ENCODE assay signal across 26 mouse cellular contexts in genomic region chr11:72481313-72481712, GRCm38 (mm10). TPM values are rescaled to one million over a fixed set of nuclear protein-coding genes. Genes with fewer than 3 reads are reported as not detected.
DNase-seq lines count a peak whose midpoint lies in the region; ATAC-seq lines count a peak whose summit lies in the region.
"Had no signal": no experiment of that assay in that cellular context is flagged by ENCODE, and none has a peak within 500 bp of the region (broad histone marks: within the 10 kb centered on the region; RNA-seq: fewer than 3 reads in every experiment).

No protein-coding gene starts in this region.

- H3K4me3 ChIP-seq in forebrain, embryonic 11.5 days (ENCODE audit: low read depth, low read length), result no peak overlapping the region
- H3K4me3 ChIP-seq in forebrain, embryonic 13.5 days, result no peak overlapping the region
- H3K4me3 ChIP-seq in heart, embryonic 13.5 days, result no peak overlapping the region
- no peak overlapping the region for H3K4me3 ChIP-seq in midbrain, embryonic 10.5 days
- H3K4me3 ChIP-seq in midbrain, embryonic 11.5 days (ENCODE audit: low read depth, low read length), result no peak overlapping the region
- H3K4me3 ChIP-seq: forebrain, embryonic 15.5 days; heart, adult 2 months; kidney, embryonic 15.5 days; stomach, embryonic 15.5 days had no signal

- intact Hi-C loops in heart, postnatal 14 days (cut with DNase I), result no loop called here

- H3K4me2 ChIP-seq in forebrain, embryonic 11.5 days (ENCODE audit: low read depth, low read length, severe bottlenecking), result no peak overlapping the region
- no peak overlapping the region for H3K4me2 ChIP-seq in forebrain, embryonic 13.5 days
- H3K4me2 ChIP-seq in heart, embryonic 13.5 days, result no peak overlapping the region
- H3K4me2 ChIP-seq in midbrain, embryonic 11.5 days, result no peak overlapping the region
- H3K4me2 ChIP-seq: forebrain, embryonic 15.5 days; kidney, embryonic 15.5 days; stomach, embryonic 15.5 days had no signal

- H3K9ac ChIP-seq in forebrain, embryonic 11.5 days (ENCODE audit: low read length), result no peak overlapping the region
- no peak overlapping the region for H3K9ac ChIP-seq in forebrain, embryonic 13.5 days
- no peak overlapping the region for H3K9ac ChIP-seq in heart, embryonic 13.5 days
- no peak overlapping the region for H3K9ac ChIP-seq in midbrain, embryonic 11.5 days (ENCODE audit: low read length)
- H3K9ac ChIP-seq: forebrain, embryonic 15.5 days; kidney, embryonic 15.5 days; stomach, embryonic 15.5 days had no signal

- no peak for DNase-seq in forebrain, embryonic 11.5 days (ENCODE audit: low spot score)
- DNase-seq in heart, postnatal 14 days, result no peak
- DNase-seq in midbrain, embryonic 10.5 days (ENCODE audit: low spot score), result no peak
- DNase-seq in midbrain, embryonic 11.5 days (ENCODE audit: low spot score, missing footprints), result no peak
- DNase-seq in skeletal muscle tissue, adult 2 months (ENCODE audit: low read depth, low spot score), result peak; percentile 63
- no peak for DNase-seq in frontal cortex, postnatal 36 days (ENCODE audit: low spot score in 2 of 2)
- DNase-seq: adrenal gland, postnatal 25 days; cerebellum, adult 11-12 months; cerebellum, postnatal 14 days; embryo, embryonic 11 days; heart, adult 2 months; heart, postnatal 10 days; kidney, postnatal 4 days; lung, postnatal 10 days; right cerebral cortex, postnatal 25 days had no signal

- WGBS in forebrain, embryonic 11.5 days, result 83% methylated on average over 5 of the region's 5 CpGs
- 78% methylated on average over 5 of the region's 5 CpGs for WGBS in forebrain, embryonic 13.5 days
- 72% methylated on average over 5 of the region's 5 CpGs for WGBS in heart, embryonic 13.5 days
- WGBS in midbrain, embryonic 10.5 days, result 84% methylated on average over 5 of the region's 5 CpGs
- 80% methylated on average over 5 of the region's 5 CpGs for whole genome bisulfite sequencing in midbrain, embryonic 11.5 days

- ATAC-seq in forebrain, embryonic 11.5 days (replicated peaks; ENCODE audit: low FRiP score), result no peak
- no peak for ATAC-seq in forebrain, embryonic 13.5 days
- ATAC-seq in heart, embryonic 13.5 days (ENCODE audit: extremely low read depth, insufficient number of reproducible peaks, low FRiP score, low TSS enrichment), result no peak
- ATAC-seq in midbrain, embryonic 11.5 days (ENCODE audit: low FRiP score), result no peak
- ATAC-seq: CD4-positive, CD25-positive, alpha-beta regulatory T cell, adult 4 months; forebrain, embryonic 15.5 days; hindbrain, postnatal 0 days; midbrain, embryonic 16.5 days had no signal

- H3K9me3 ChIP-seq in forebrain, embryonic 11.5 days (ENCODE audit: control insufficient read depth, low read length), result no peaks in the 10 kb centered on the region
- no peaks in the 10 kb centered on the region for H3K9me3 ChIP-seq in forebrain, embryonic 13.5 days (replicated peaks)
- H3K9me3 ChIP-seq in heart, embryonic 13.5 days, result no peaks in the 10 kb centered on the region
- no peaks in the 10 kb centered on the region for H3K9me3 ChIP-seq in midbrain, embryonic 10.5 days (replicated peaks)
- H3K9me3 ChIP-seq in midbrain, embryonic 11.5 days (ENCODE audit: control insufficient read depth, low read length), result no peaks in the 10 kb centered on the region
- H3K9me3 ChIP-seq: forebrain, embryonic 15.5 days; kidney, embryonic 15.5 days; stomach, embryonic 15.5 days had no signal

- no peaks in the 10 kb centered on the region for H3K27me3 ChIP-seq in forebrain, embryonic 11.5 days (ENCODE audit: control insufficient read depth, insufficient read depth, low read length)
- H3K27me3 ChIP-seq in forebrain, embryonic 13.5 days, result no peaks in the 10 kb centered on the region
- peaks cover 7% of the 10 kb centered on the region; the same call in 1 of the 2 replicates for H3K27me3 ChIP-seq in heart, embryonic 13.5 days (replicated peaks)
- no peaks in the 10 kb centered on the region; the same call in 1 of the 2 replicates for H3K27me3 ChIP-seq in midbrain, embryonic 10.5 days (ENCODE audit: low read depth, poor library complexity, severe bottlenecking)
- H3K27me3 ChIP-seq in midbrain, embryonic 11.5 days (ENCODE audit: control insufficient read depth, insufficient read depth, low read length), result no peaks in the 10 kb centered on the region
- H3K27me3 ChIP-seq: forebrain, embryonic 15.5 days; stomach, embryonic 15.5 days had no signal

- no peaks in the 10 kb centered on the region for H3K4me1 ChIP-seq in forebrain, embryonic 11.5 days (replicated peaks; ENCODE audit: control insufficient read depth, insufficient read depth, low read length)
- H3K4me1 ChIP-seq in forebrain, embryonic 13.5 days, result peaks cover 12% of the 10 kb centered on the region
- peaks cover 65% of the 10 kb centered on the region for H3K4me1 ChIP-seq in heart, embryonic 13.5 days
- peaks cover 36% of the 10 kb centered on the region for H3K4me1 ChIP-seq in midbrain, embryonic 10.5 days
- peaks cover 3% of the 10 kb centered on the region; the same call in 1 of the 2 replicates for H3K4me1 ChIP-seq in midbrain, embryonic 11.5 days (ENCODE audit: control insufficient read depth, insufficient read depth, low read length)

- no peaks in the 10 kb centered on the region for H3K36me3 ChIP-seq in forebrain, embryonic 11.5 days (ENCODE audit: control insufficient read depth, insufficient read depth, low read length)
- no peaks in the 10 kb centered on the region for H3K36me3 ChIP-seq in forebrain, embryonic 13.5 days (ENCODE audit: poor library complexity, severe bottlenecking)
- H3K36me3 ChIP-seq in heart, embryonic 13.5 days, result no peaks in the 10 kb centered on the region
- H3K36me3 ChIP-seq in midbrain, embryonic 10.5 days, result no peaks in the 10 kb centered on the region
- no peaks in the 10 kb centered on the region for H3K36me3 ChIP-seq in midbrain, embryonic 11.5 days (ENCODE audit: control insufficient read depth, insufficient read depth, low read length)
- H3K36me3 ChIP-seq: forebrain, embryonic 15.5 days; kidney, embryonic 15.5 days; stomach, embryonic 15.5 days had no signal

- peak overlapping the region; percentile 31; the same call in 1 of the 2 replicates for H3K27ac ChIP-seq in forebrain, embryonic 11.5 days (ENCODE audit: low read depth, low read length)
- H3K27ac ChIP-seq in forebrain, embryonic 13.5 days, result no peak overlapping the region
- H3K27ac ChIP-seq in heart, embryonic 13.5 days (replicated peaks), result 0 out of 2 replicates have a peak overlapping the region, but pooled peaks have one; percentile 2
- peak overlapping the region; percentile 6; the same call in 1 of the 2 replicates for H3K27ac ChIP-seq in midbrain, embryonic 10.5 days (replicated peaks)
- H3K27ac ChIP-seq in midbrain, embryonic 11.5 days (ENCODE audit: low read depth, low read length), result no peak overlapping the region
- H3K27ac ChIP-seq: forebrain, embryonic 15.5 days; hindbrain, postnatal 0 days; kidney, embryonic 15.5 days; stomach, embryonic 15.5 days had no signal

RNA-seq across cellular contexts. Expression of gene Spns2, which starts 8.4 kb away (rescaled TPM):
- 4.0 and 4.8 TPM in 2 replicates for polyA plus RNA-seq in forebrain, embryonic 11.5 days (2014; fragmentation: Nextera tagmentation; extraction: Ambion mirVana)
- 3.5 and 3.6 TPM in 2 replicates for polyA plus RNA-seq in forebrain, embryonic 13.5 days (2015; fragmentation: Nextera tagmentation; extraction: Ambion mirVana)
- 1.9 and 2.4 TPM in 2 replicates for polyA plus RNA-seq in heart, embryonic 13.5 days (2015; fragmentation: Nextera tagmentation; extraction: Ambion mirVana)
- total RNA-seq in heart, postnatal 14 days (2021), result 10 to 100 TPM; 16.5 to 16.8 TPM
- 2.1 and 2.9 TPM in 2 replicates for polyA plus RNA-seq in midbrain, embryonic 10.5 days (2016; fragmentation: Nextera tagmentation; extraction: Ambion mirVana)
- polyA plus RNA-seq in midbrain, embryonic 11.5 days (2014; fragmentation: Nextera tagmentation; extraction: Ambion mirVana), result 4.0 and 4.7 TPM in 2 replicates
- polyA plus RNA-seq: CD4-positive, CD25-positive, alpha-beta regulatory T cell, adult 4 months had no signal

RNA-seq across cellular contexts. Expression of gene Mybbp1a, which starts 40.2 kb away (rescaled TPM):
- polyA plus RNA-seq in forebrain, embryonic 11.5 days (2014; fragmentation: Nextera tagmentation; extraction: Ambion mirVana), result 165 and 166 TPM in 2 replicates
- polyA plus RNA-seq in forebrain, embryonic 13.5 days (2015; fragmentation: Nextera tagmentation; extraction: Ambion mirVana), result 111 and 122 TPM in 2 replicates
- 82.3 and 88.2 TPM in 2 replicates for polyA plus RNA-seq in heart, embryonic 13.5 days (2015; fragmentation: Nextera tagmentation; extraction: Ambion mirVana)
- 10 to 100 TPM; 38.0 to 38.4 TPM for total RNA-seq in heart, postnatal 14 days (2021)
- polyA plus RNA-seq in midbrain, embryonic 10.5 days (2016; fragmentation: Nextera tagmentation; extraction: Ambion mirVana), result 192 and 236 TPM in 2 replicates
- polyA plus RNA-seq in midbrain, embryonic 11.5 days (2014; fragmentation: Nextera tagmentation; extraction: Ambion mirVana), result 142 and 144 TPM in 2 replicates

RNA-seq across cellular contexts. Expression of gene Ggt6, which starts 46.0 kb away (rescaled TPM):
- polyA plus RNA-seq in forebrain, embryonic 11.5 days (2014; fragmentation: Nextera tagmentation; extraction: Ambion mirVana), result not detected in 2 replicates
- not detected in 2 replicates for polyA plus RNA-seq in forebrain, embryonic 13.5 days (2015; fragmentation: Nextera tagmentation; extraction: Ambion mirVana)
- polyA plus RNA-seq in heart, embryonic 13.5 days (2015; fragmentation: Nextera tagmentation; extraction: Ambion mirVana), result not detected in 2 replicates
- total RNA-seq in heart, postnatal 14 days (2021), result under 1 TPM in 1 of 2 experiments, not detected in 1; 0.39 TPM
- polyA plus RNA-seq in midbrain, embryonic 10.5 days (2016; fragmentation: Nextera tagmentation; extraction: Ambion mirVana), result not detected in 2 replicates
- polyA plus RNA-seq in midbrain, embryonic 11.5 days (2014; fragmentation: Nextera tagmentation; extraction: Ambion mirVana), result not detected in 2 replicates
- total RNA-seq: heart, adult 2 months; heart, postnatal 10 days; hindbrain, postnatal 0 days; layer of hippocampus, postnatal 14 days; left cerebral cortex, postnatal 25 days; megakaryocyte progenitor cell, adult 5-6 weeks had no signal
- polyA plus RNA-seq: CD4-positive, CD25-positive, alpha-beta regulatory T cell, adult 4 months; forebrain, embryonic 15.5 days; hindbrain, postnatal 0 days; midbrain, embryonic 16.5 days had no signal

Comparison
In these comparisons a context has a peak if more than half of its experiments do, and no peak if none do; other contexts are left out.
1. H3K27ac ChIP-seq: peak in forebrain, embryonic 11.5 days (single experiment), heart, embryonic 13.5 days (single experiment) and midbrain, embryonic 10.5 days (single experiment); none in forebrain, embryonic 13.5 days (single experiment) and midbrain, embryonic 11.5 days (single experiment).